In the genomic region with DNA sequence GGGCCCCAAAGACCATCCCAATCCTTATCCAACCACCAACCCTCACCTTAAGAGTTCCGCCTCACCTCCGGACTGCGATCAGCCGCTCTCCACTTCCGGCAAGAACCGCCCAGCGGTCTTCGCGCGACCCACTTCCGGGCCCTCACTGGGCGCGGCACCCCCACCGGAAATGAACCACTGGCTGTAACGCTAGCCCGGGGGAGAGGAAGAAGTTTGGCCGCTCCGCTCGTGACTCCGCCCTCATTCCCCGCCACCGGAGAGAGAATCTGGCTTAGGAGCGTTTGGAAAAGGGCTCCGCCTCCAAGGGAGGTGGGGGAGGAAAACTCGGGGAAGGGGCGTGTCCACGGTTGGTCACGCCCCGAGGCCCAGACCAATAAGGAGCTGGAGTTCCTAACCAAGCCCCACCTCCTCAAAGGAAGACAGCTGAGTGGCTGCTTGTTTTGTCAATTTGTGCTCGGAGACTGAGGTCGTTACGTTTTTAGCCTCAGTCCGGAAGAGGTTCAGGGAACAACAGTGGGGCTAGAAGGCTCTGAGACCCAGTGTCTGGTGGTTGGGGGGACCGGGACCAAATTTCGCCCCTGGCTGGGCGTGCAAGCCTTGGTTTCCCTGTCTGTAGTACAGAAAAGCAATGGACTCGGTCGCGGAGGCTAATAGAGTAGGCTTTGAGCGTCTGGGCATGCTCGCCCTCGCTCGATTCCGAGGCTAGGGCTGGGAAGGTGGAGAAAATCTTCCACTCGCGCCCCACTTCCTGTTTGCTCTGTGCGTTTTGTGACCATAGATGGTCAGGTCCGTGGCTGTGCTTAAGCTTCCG, we compare ENCODE assay signal across 8 mouse cellular contexts. TPM values are rescaled to one million over a fixed set of nuclear protein-coding genes. Genes with fewer than 3 reads are reported as not detected.
A peak's percentile ranks its signal among the peaks of the same experiment; 100 is the strongest.
DNase-seq lines count a peak whose midpoint lies in the region; ATAC-seq lines count a peak whose summit lies in the region.

Gene Cap1, minus strand, starts transcription at position 289 of the 811 bp plus-strand sequence.

- no peaks in the 10 kb centered on the region for H3K27me3 ChIP-seq in hindbrain, embryonic 12.5 days

- WGBS in hindbrain, embryonic 12.5 days = under 1% methylated on average over 49 of the region's 49 CpGs

- H3K27ac ChIP-seq in hindbrain, embryonic 12.5 days = peak within 1 kb of the TSS; percentile 100

- peaks cover 27% of the 10 kb centered on the region for H3K4me1 ChIP-seq in hindbrain, embryonic 12.5 days

- H3K4me3 ChIP-seq in hindbrain, embryonic 12.5 days = peak within 1 kb of the TSS; percentile 84

- H3K9ac ChIP-seq in hindbrain, embryonic 12.5 days = peak within 1 kb of the TSS; percentile 84

- no peaks in the 10 kb centered on the region for H3K36me3 ChIP-seq in hindbrain, embryonic 12.5 days

- peak; percentile 100 for DNase-seq in NIH3T3 (ENCODE audit: low read depth)
- DNase-seq in cerebellum, postnatal 10 days = peak; percentile 97 to 98
- DNase-seq in frontal cortex, postnatal 10 days (ENCODE audit: low spot score in 2 of 2) = peak; percentile 97
- peak; percentile 97 to 99 for DNase-seq in layer of hippocampus, postnatal 14 days (ENCODE audit: low spot score in 2 of 2)
- peak; percentile 97 for DNase-seq in lung, postnatal 14 days
- DNase-seq in retina, adult 2 months (ENCODE audit: low read depth, low spot score) = peak; percentile 98
- DNase-seq in thymus, postnatal 36 days = peak; percentile 94 to 95

- no peaks in the 10 kb centered on the region for H3K9me3 ChIP-seq in hindbrain, embryonic 12.5 days (replicated peaks)

- peak within 1 kb of the TSS; percentile 74 for H3K4me2 ChIP-seq in hindbrain, embryonic 12.5 days (replicated peaks)

- peak; percentile 96 for ATAC-seq in hindbrain, embryonic 12.5 days (ENCODE audit: low FRiP score)

RNA-seq across cellular contexts. Expression of gene Cap1, which starts in this region (rescaled TPM):
- 55.6 and 70.6 TPM in 2 replicates for polyA plus RNA-seq in hindbrain, embryonic 12.5 days (2016; fragmentation: Nextera tagmentation; extraction: Ambion mirVana)
- 100 to 1,000 TPM; 231 to 249 TPM for total RNA-seq in layer of hippocampus, postnatal 14 days (2021)

Comparison
In these comparisons a context has a peak if more than half of its experiments do, and no peak if none do; other contexts are left out.
1. Peak in every context shown above with its lines: DNase-seq, ATAC-seq, H3K4me3 ChIP-seq and H3K27ac ChIP-seq.